In the genomic region with DNA sequence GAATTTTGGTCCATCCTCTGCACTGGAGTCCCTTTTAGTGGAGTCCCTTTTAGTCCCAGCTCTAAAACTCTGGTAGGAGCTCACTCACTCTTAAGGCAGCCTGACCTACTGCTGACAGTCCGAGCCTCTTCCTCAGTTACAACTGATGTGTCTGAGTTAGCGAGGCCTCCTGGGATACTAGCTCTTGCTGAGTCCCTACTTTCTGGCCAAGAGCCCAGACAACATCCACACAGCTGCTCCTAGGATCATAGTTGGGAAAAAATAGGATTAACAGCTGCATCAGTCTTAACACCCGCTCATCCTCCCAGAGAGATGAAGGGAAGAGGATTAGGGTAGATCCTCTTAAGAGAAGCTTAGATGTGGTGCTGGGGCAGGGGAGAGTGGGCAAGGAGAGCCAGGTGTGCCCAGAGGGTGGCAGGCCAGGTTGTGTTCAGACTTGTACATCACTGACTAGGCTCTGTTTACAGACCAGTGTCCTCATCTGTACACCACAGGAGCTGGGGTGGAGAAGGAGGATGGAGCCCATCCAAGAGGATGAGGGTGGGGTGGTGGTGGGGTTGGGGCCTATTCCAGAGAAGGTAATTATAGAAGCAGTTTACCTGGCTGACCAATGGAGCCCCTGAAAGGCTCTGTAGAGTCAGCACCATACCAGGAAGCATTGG, we compare ENCODE assay signal across 9 mouse cellular contexts. TPM values are rescaled to one million over a fixed set of nuclear protein-coding genes. Genes with fewer than 3 reads are reported as not detected.
DNase-seq lines count a peak whose midpoint lies in the region; ATAC-seq and TF ChIP-seq lines count a peak whose summit lies in the region.
"Had no signal": no experiment of that assay in that cellular context is flagged by ENCODE, and none has a peak within 500 bp of the region (broad histone marks: within the 10 kb centered on the region; RNA-seq: fewer than 3 reads in every experiment).

No protein-coding gene starts in this region.

- no peaks in the 10 kb centered on the region for H3K27me3 ChIP-seq in kidney, postnatal 0 days (ENCODE audit: insufficient read depth, low read length)

- H3K27ac ChIP-seq in kidney, postnatal 0 days, result no peak overlapping the region
- H3K27ac ChIP-seq in embryonic fibroblast, embryonic 13.5 days (ENCODE audit: insufficient read depth, low read length), result 0 out of 2 replicates have a peak overlapping the region, but pooled peaks have one; percentile 24
- H3K27ac ChIP-seq: liver, embryonic 14.5 days had no signal

- no peak overlapping the region for H3K9ac ChIP-seq in kidney, postnatal 0 days (ENCODE audit: low read depth, low read length)
- H3K9ac ChIP-seq: liver, embryonic 14.5 days had no signal

- TF ChIP-seq POLR2A in embryonic fibroblast, embryonic 13.5 days (IDR thresholded peaks at IDR 0.05; ENCODE audit: low read depth, low read length), result no peak

- no peak overlapping the region for H3K4me3 ChIP-seq in kidney, postnatal 0 days (replicated peaks; ENCODE audit: low read depth, low read length)
- H3K4me3 ChIP-seq in embryonic fibroblast, embryonic 13.5 days (ENCODE audit: insufficient read depth, low read length), result no peak overlapping the region

- peak; percentile 53 for DNase-seq in kidney, postnatal 0 days (ENCODE audit: low spot score)
- DNase-seq in kidney, adult 11 months, result no peak
- DNase-seq in NIH3T3 (ENCODE audit: low read depth), result peak; percentile 45
- DNase-seq in left cerebral cortex, postnatal 36 days (ENCODE audit: low spot score in 2 of 2), result peak; percentile 22 to 27
- no peak for DNase-seq in B cell, adult 2 months
- DNase-seq in layer of hippocampus, adult 9-10 months (ENCODE audit: low spot score), result no peak

- H3K36me3 ChIP-seq in kidney, postnatal 0 days (ENCODE audit: insufficient read depth, low read length), result peaks cover 24% of the 10 kb centered on the region

- ATAC-seq in kidney, postnatal 0 days (replicated peaks; ENCODE audit: low FRiP score, low read depth), result no peak

- H3K9me3 ChIP-seq in kidney, postnatal 0 days (replicated peaks; ENCODE audit: low read length), result no peaks in the 10 kb centered on the region

- WGBS in kidney, postnatal 0 days, result 70% methylated on average over 3 of the region's 3 CpGs

- intact Hi-C loops in left cerebral cortex, postnatal 36 days (cut with DNase I), result no loop called here

- no peak for TF ChIP-seq CTCF in kidney, postnatal 0 days (IDR thresholded peaks at IDR 0.05; ENCODE audit: low read depth)
- TF ChIP-seq CTCF in embryonic fibroblast, embryonic 13.5 days (IDR thresholded peaks at IDR 0.05; ENCODE audit: borderline replicate concordance, insufficient read depth, low read length), result no peak

- peaks cover 6% of the 10 kb centered on the region; the same call in 1 of the 2 replicates for H3K4me1 ChIP-seq in kidney, postnatal 0 days (replicated peaks; ENCODE audit: insufficient read depth, low read length)
- H3K4me1 ChIP-seq in embryonic fibroblast, embryonic 13.5 days (ENCODE audit: control insufficient read depth, insufficient read depth, low read length), result 0 out of 2 replicates have a peak, but pooled peaks cover 9% of the 10 kb centered on the region

- no peak overlapping the region for H3K4me2 ChIP-seq in kidney, postnatal 0 days (ENCODE audit: low read length)

RNA-seq across cellular contexts. Expression of gene Zfp646, which starts 6.7 kb away (rescaled TPM):
- 7.4 and 7.5 TPM in 2 replicates for polyA plus RNA-seq in kidney, postnatal 0 days (2015; fragmentation: Nextera tagmentation; extraction: Ambion mirVana)
- polyA plus RNA-seq in embryonic fibroblast, embryonic 13.5 days (2011; ENCODE audit: insufficient read length, low read depth, missing spikeins), result 18.4 and 20.1 TPM in 2 replicates
- total RNA-seq in left cerebral cortex, postnatal 36 days (2021), result 10 to 100 TPM; 27.0 to 33.9 TPM

RNA-seq across cellular contexts. Expression of gene Zfp668, which starts 7.3 kb away (rescaled TPM):
- 12.5 and 13.3 TPM in 2 replicates for polyA plus RNA-seq in kidney, postnatal 0 days (2015; fragmentation: Nextera tagmentation; extraction: Ambion mirVana)
- 8.9 and 15.6 TPM in 2 replicates for polyA plus RNA-seq in embryonic fibroblast, embryonic 13.5 days (2011; ENCODE audit: insufficient read length, low read depth, missing spikeins)
- total RNA-seq in left cerebral cortex, postnatal 36 days (2021), result 10 to 100 TPM; 20.0 to 26.4 TPM

RNA-seq across cellular contexts. Expression of gene Prss53, which starts 21.5 kb away (rescaled TPM):
- polyA plus RNA-seq in kidney, postnatal 0 days (2015; fragmentation: Nextera tagmentation; extraction: Ambion mirVana), result 8.8 and 9.3 TPM in 2 replicates
- polyA plus RNA-seq in embryonic fibroblast, embryonic 13.5 days (2011; ENCODE audit: insufficient read length, low read depth, missing spikeins), result 0.65 and 0.77 TPM in 2 replicates
- total RNA-seq in left cerebral cortex, postnatal 36 days (2021), result 1 to 10 TPM in 1 of 2 experiments, under 1 TPM in 1; 0.76 to 2.2 TPM

RNA-seq across cellular contexts. Expression of gene Gm21974, which starts 26.0 kb away (rescaled TPM):
- polyA plus RNA-seq in kidney, postnatal 0 days (2015; fragmentation: Nextera tagmentation; extraction: Ambion mirVana), result not detected in 2 replicates
- polyA plus RNA-seq in embryonic fibroblast, embryonic 13.5 days (2011; ENCODE audit: insufficient read length, low read depth, missing spikeins), result not detected in 2 replicates
- total RNA-seq in left cerebral cortex, postnatal 36 days (2021), result not detected
- polyA plus RNA-seq: gonadal fat pad, adult 2 months; liver, embryonic 14.5 days had no signal

RNA-seq across cellular contexts. Expression of gene Vkorc1, which starts 26.1 kb away (rescaled TPM):
- 162 and 165 TPM in 2 replicates for polyA plus RNA-seq in kidney, postnatal 0 days (2015; fragmentation: Nextera tagmentation; extraction: Ambion mirVana)
- 107 and 146 TPM in 2 replicates for polyA plus RNA-seq in embryonic fibroblast, embryonic 13.5 days (2011; ENCODE audit: insufficient read length, low read depth, missing spikeins)
- total RNA-seq in left cerebral cortex, postnatal 36 days (2021), result 10 to 100 TPM; 22.2 to 24.5 TPM

Comparison
In these comparisons a context has a peak if more than half of its experiments do, and no peak if none do; other contexts are left out.
1. DNase-seq: peak in kidney, postnatal 0 days (single experiment), NIH3T3 (single experiment) and left cerebral cortex, postnatal 36 days (2 of 2); none in kidney, adult 11 months (single experiment), B cell, adult 2 months (0 of 2) and layer of hippocampus, adult 9-10 months (single experiment).